Mouse (Mus musculus): ENCODE data around the gene Fancg. TPM values are rescaled to one million over a fixed set of nuclear protein-coding genes. Genes with fewer than 3 reads are reported as not detected.

The Fancg gene
- polyA plus RNA-seq (2017; shearing (Covaris generic)): 10 to 100 TPM; 18.9 to 21.9 TPM

GRCm38 (mm10) chr4:43010161-43011038 is at the start of gene Fancg:
Gene Fancg, minus strand, starts transcription at chr4:43010506.

DNA sequence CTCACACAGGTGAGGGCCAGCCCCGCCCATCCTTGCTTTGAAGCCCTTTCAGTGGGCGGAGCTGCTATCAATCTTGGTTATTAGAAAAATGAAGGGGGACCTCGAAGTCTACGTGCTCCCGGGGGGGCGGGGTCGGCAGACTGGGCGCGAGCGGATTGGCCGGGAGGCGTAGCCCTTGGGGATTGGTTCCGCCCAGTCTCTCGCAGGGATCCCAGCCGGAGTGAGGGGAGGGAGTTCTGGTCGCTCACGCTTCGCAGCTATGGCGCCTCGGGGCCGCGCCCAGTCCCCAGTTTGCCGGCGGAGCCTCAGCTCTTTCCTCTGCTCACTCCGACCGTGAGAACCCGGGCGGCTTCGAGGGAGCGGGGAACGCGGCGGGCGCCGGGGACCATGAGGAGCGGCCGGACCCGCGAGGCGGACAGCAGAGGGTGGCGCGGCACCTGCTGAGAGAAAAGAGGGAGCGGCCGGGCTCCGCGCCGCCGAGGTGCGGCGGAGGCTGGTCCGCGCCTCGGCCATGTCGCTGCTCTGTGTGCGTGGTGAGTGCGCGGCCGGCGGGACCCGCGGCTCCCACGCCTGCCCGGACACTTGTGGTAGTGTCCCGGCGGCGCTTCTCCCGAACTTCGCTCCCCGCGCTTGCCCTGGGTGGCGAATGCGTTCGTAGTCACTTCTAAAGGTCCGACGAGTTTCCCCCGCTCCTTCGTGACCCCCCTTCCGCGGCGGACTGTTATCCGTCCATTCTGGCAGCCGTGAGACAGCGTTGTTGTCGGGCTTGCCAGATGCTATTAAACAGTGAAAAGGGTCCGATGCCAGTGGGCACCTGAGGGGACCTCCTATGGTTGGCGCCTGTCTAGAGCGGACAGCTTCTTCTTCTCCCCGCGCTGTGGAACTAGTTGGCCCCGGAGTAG is 48.7 kb upstream of the Fancg start, which contains the start of gene Unc13b:
TSS of gene Unc13b (plus strand) at position 201 of the 902 bp plus-strand sequence.

GRCm38 (mm10) chr4:43045659-43046302 is 35.5 kb upstream of the Fancg start, which contains the start of gene Fam214b:
Gene Fam214b, minus strand, starts transcription at chr4:43046220.

GRCm38 (mm10) chr4:43031237-43031995 is 21.1 kb upstream of the Fancg start, which contains the start of gene Stoml2:
Gene Stoml2, minus strand, starts transcription at chr4:43031710.

DNA sequence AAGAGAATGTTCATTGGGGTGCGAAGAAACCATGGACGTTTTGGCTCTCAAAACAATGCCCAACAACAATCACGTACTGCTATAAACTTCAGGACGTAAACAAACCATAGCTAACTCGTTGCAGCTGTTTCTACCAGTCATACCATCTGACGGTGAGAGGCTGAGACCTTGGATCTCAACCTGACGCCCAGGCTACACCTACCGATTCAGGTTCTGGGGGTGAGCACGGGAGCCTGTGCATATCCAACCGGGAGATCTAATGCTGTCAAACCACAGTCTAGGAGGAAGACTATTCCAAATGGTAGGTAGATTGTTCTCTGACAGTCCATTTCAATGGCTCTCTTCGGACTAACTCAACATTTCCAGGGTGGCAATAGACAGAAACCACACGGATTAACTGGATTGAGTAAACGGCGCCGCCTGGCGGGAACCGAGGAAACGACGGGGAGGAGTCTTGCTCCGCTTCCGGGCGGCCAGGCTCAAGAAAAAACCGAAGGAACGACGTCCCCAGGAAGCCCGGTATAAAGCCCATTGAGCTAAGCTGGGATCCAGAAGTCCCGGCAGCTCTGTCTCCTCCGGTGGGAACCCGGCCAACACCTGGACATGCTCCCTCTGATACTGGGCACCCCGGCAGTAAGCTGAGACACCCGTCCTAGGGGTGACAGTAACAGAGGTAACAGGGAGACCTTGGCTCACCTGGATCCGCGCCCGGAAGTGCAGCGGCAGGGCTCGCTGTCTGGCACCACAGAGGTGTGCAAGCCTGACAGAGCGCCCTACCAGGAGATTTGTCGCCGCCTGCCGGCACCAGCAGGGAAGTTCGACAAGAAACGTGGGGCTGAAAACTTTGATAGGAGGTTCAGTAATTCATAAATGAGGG is 15.0 kb upstream of the Fancg start, which contains the start of gene Pigo:
TSS of gene Pigo (minus strand) at position 736 of the 877 bp plus-strand sequence.

GRCm38 (mm10) chr4:43000141-43000986 is 9.9 kb downstream of the Fancg start, which contains the start of gene Vcp:
Gene Vcp, minus strand, starts transcription at chr4:43000507.

GRCm38 (mm10) chr4:42969304-42969703 is 41.0 kb downstream of the Fancg start, which contains the start of gene 1700022I11Rik:
Gene 1700022I11Rik, plus strand, starts transcription at chr4:42969604.

Other genes with a start within 250 kb of the Fancg start
- 1 to 10 TPM in 1 of 2 experiments, under 1 TPM in 1; 0.48 to 9.3 TPM for gene Ccl21a, start 236.5 kb downstream of the Fancg start, polyA plus RNA-seq (2017; shearing (Covaris generic))
- not detected for gene Fam205a1, start 156.6 kb downstream of the Fancg start, polyA plus RNA-seq (2017; shearing (Covaris generic))
- gene Gm12394, start 153.7 kb downstream of the Fancg start, polyA plus RNA-seq (2017; shearing (Covaris generic)): under 1 TPM in 1 of 2 experiments, not detected in 1; 0.10 TPM
- gene Fam205c, start 136.3 kb downstream of the Fancg start, polyA plus RNA-seq (2017; shearing (Covaris generic)): not detected
- under 1 TPM; 0.44 to 0.52 TPM for gene Phf24, start 93.8 kb downstream of the Fancg start, polyA plus RNA-seq (2017; shearing (Covaris generic))
- 10 to 100 TPM; 12.5 to 18.8 TPM for gene Dnajb5, start 60.7 kb downstream of the Fancg start, polyA plus RNA-seq (2017; shearing (Covaris generic))
- gene 1700022I11Rik, start 40.9 kb downstream of the Fancg start, polyA plus RNA-seq (2017; shearing (Covaris generic)): under 1 TPM; 0.25 to 0.54 TPM
- 100 to 1,000 TPM; 305 to 348 TPM for gene Vcp, start 10.0 kb downstream of the Fancg start, polyA plus RNA-seq (2017; shearing (Covaris generic))
- 10 to 100 TPM; 41.6 to 52.5 TPM for gene Pigo, start 15.3 kb upstream of the Fancg start, polyA plus RNA-seq (2017; shearing (Covaris generic))
- 100 to 1,000 TPM; 150 to 162 TPM for gene Stoml2, start 21.2 kb upstream of the Fancg start, polyA plus RNA-seq (2017; shearing (Covaris generic))
- gene Fam214b, start 35.7 kb upstream of the Fancg start, polyA plus RNA-seq (2017; shearing (Covaris generic)): 10 to 100 TPM in 1 of 2 experiments, 1 to 10 TPM in 1; 9.0 to 14.9 TPM
- gene Unc13b, start 48.4 kb upstream of the Fancg start, polyA plus RNA-seq (2017; shearing (Covaris generic)): 1 to 10 TPM in 1 of 2 experiments, under 1 TPM in 1; 0.63 to 1.5 TPM

Data from inflammation-experienced regulatory T-cells (primary cell).